Mouse (Mus musculus) layer of hippocampus, adult 2 months (tissue): Measurements from ENCODE around the gene Il9. TPM values are rescaled to one million over a fixed set of nuclear protein-coding genes. Genes with fewer than 3 reads are reported as not detected.

Experiments used
- DNase-seq, 2 experiments: peaks; one replicate each; pipeline ENCODE4 v3.0.0; 2022; ENCODE audit warnings: low spot score in 2 of 2
- H3K27ac ChIP-seq: fragments of 200-600 bp; 2 replicates; pipeline ENCODE4 v1.8.1; 2022
- H3K4me3 ChIP-seq: fragments of 200-600 bp; 2 replicates; pipeline ENCODE4 v1.8.1; 2022; ENCODE audit warnings: mild to moderate bottlenecking
- CTCF ChIP-seq: fragments of 200-600 bp; conservative IDR thresholded peaks from 2 replicates; pipeline ENCODE4 v1.8.1; 2022; ENCODE audit warnings: antibody characterized with exemption, mild to moderate bottlenecking, moderate library complexity
- total RNA-seq, 2 experiments: library from RNA; stranded (reverse); gene quantifications; 2 replicates each; pipeline ENCODE4 v1.2.3; 2021

Il9 gene
- total RNA-seq, 2 experiments from 2014 or later, result not detected

GRCm38 (mm10) chr13:56500636-56501035 is 18.6 kb upstream of the Il9 start:
- Histone ChIP-seq H3K27ac (no peak overlapping the region), H3K4me3 (no peak overlapping the region)
- no peak for TF ChIP-seq CTCF
- no peak for DNase-seq

GRCm38 (mm10) chr13:56500132-56500531 is 18.1 kb upstream of the Il9 start:
- Histone ChIP-seq H3K4me3 (no peak overlapping the region), H3K27ac (no peak overlapping the region)
- peak; percentile 65 for TF ChIP-seq CTCF
- DNase-seq, result no peak

- no peak for DNase-seq
- no peak for TF ChIP-seq CTCF
- Histone ChIP-seq H3K4me3 (no peak overlapping the region), H3K27ac (no peak overlapping the region)
Observed at GRCm38 (mm10) chr13:56494440-56494839, 12.4 kb upstream of the Il9 start.

- DNase-seq, result no peak
- H3K27ac ChIP-seq, result no peak overlapping the region
- TF ChIP-seq CTCF, result no peak
- no peak overlapping the region for H3K4me3 ChIP-seq
Observed at GRCm38 (mm10) chr13:56488012-56488411, 6.0 kb upstream of the Il9 start.

- Histone ChIP-seq H3K27ac (no peak overlapping the region), H3K4me3 (no peak overlapping the region)
- no peak for DNase-seq
- TF ChIP-seq CTCF, result peak; percentile 22; the same call in 1 of the 2 replicates
Observed at GRCm38 (mm10) chr13:56478027-56478426, 4.0 kb downstream of the Il9 start.

- no peak overlapping the region for H3K4me3 ChIP-seq
- peak; percentile 40 to 71 for DNase-seq
- TF ChIP-seq CTCF, result no peak
- H3K27ac ChIP-seq, result no peak overlapping the region
Observed at GRCm38 (mm10) chr13:56477271-56477670, 4.8 kb downstream of the Il9 start.

GRCm38 (mm10) chr13:56476790-56477189 is 5.3 kb downstream of the Il9 start:
- no peak for TF ChIP-seq CTCF
- H3K27ac ChIP-seq, result no peak overlapping the region
- H3K4me3 ChIP-seq, result no peak overlapping the region
- DNase-seq, result no peak

- H3K4me3 ChIP-seq, result no peak overlapping the region
- peak; percentile 92 for TF ChIP-seq CTCF
- H3K27ac ChIP-seq, result no peak overlapping the region
- DNase-seq, result peak; percentile 48 to 54
Observed at GRCm38 (mm10) chr13:56475363-56475762, 6.7 kb downstream of the Il9 start.

GRCm38 (mm10) chr13:56472661-56473060 is 9.4 kb downstream of the Il9 start:
- Histone ChIP-seq H3K27ac (no peak overlapping the region), H3K4me3 (no peak overlapping the region)
- no peak for TF ChIP-seq CTCF
- DNase-seq, result no peak

GRCm38 (mm10) chr13:56471951-56472350 is 10.1 kb downstream of the Il9 start:
- no peak for DNase-seq
- no peak for TF ChIP-seq CTCF

GRCm38 (mm10) chr13:56471211-56471610 is 10.8 kb downstream of the Il9 start:
- no peak overlapping the region for H3K27ac ChIP-seq
- TF ChIP-seq CTCF, result no peak
- no peak for DNase-seq
- H3K4me3 ChIP-seq, result no peak overlapping the region

More at GRCm38 (mm10) chr13:56471951-56472350, 10.1 kb downstream of the Il9 start:
- Histone ChIP-seq H3K27ac (no peak overlapping the region), H3K4me3 (no peak overlapping the region)

- no peak for TF ChIP-seq CTCF
Observed at GRCm38 (mm10) chr13:56468536-56468935, 13.5 kb downstream of the Il9 start.

GRCm38 (mm10) chr13:56467786-56468185 is 14.3 kb downstream of the Il9 start:
- Histone ChIP-seq H3K27ac (no peak overlapping the region), H3K4me3 (no peak overlapping the region)
- TF ChIP-seq CTCF, result no peak
- no peak for DNase-seq

More at GRCm38 (mm10) chr13:56468536-56468935, 13.5 kb downstream of the Il9 start:
- no peak overlapping the region for H3K27ac ChIP-seq
- no peak overlapping the region for H3K4me3 ChIP-seq
- no peak for DNase-seq

- no peak for DNase-seq
- TF ChIP-seq CTCF, result no peak
- Histone ChIP-seq H3K27ac (no peak overlapping the region), H3K4me3 (no peak overlapping the region)
Observed at GRCm38 (mm10) chr13:56463750-56464149, 18.3 kb downstream of the Il9 start.

GRCm38 (mm10) chr13:56463261-56463660 is 18.8 kb downstream of the Il9 start:
- Histone ChIP-seq H3K4me3 (no peak overlapping the region), H3K27ac (no peak overlapping the region)
- no peak for DNase-seq
- no peak for TF ChIP-seq CTCF
